Mouse (Mus musculus): Measurements from ENCODE around the gene Cacybp. TPM values are rescaled to one million over a fixed set of nuclear protein-coding genes. Genes with fewer than 3 reads are reported as not detected.

Gene Cacybp
- polyA plus RNA-seq, 1 experiment from 2014 or later, result 212 TPM

GRCm38 (mm10) chr1:160249786-160250185 is 37.1 kb upstream of the Cacybp start:
- no peaks in the 10 kb centered on the region for H3K9me3 ChIP-seq (ENCODE audit: control insufficient read depth, low read length)
- no peak overlapping the region for H3K9ac ChIP-seq (ENCODE audit: low read depth, low read length)
- no peaks in the 10 kb centered on the region; the same call in 1 of the 2 replicates for H3K4me1 ChIP-seq (ENCODE audit: control insufficient read depth, insufficient read depth, low read length)
- H3K4me2 ChIP-seq (ENCODE audit: low read depth, low read length), result no peak overlapping the region
- no peaks in the 10 kb centered on the region for H3K27me3 ChIP-seq (replicated peaks; ENCODE audit: control insufficient read depth, insufficient read depth, low read length)
- 63% methylated on average over 3 of the region's 3 CpGs for WGBS
- H3K4me3 ChIP-seq (ENCODE audit: low read depth, low read length), result no peak overlapping the region
- ATAC-seq (ENCODE audit: low read depth) (peak; percentile 24; the same call in 1 of the 2 replicates), DNase-seq (ENCODE audit: low spot score) (peak; percentile 36)
- peak overlapping the region; percentile 10; the same call in 1 of the 2 replicates for H3K27ac ChIP-seq (replicated peaks; ENCODE audit: low read depth, low read length)
- no peaks in the 10 kb centered on the region for H3K36me3 ChIP-seq (ENCODE audit: control insufficient read depth, insufficient read depth, low read length)

- H3K27ac ChIP-seq (replicated peaks; ENCODE audit: low read depth, low read length), result no peak overlapping the region
- H3K4me1 ChIP-seq (ENCODE audit: control insufficient read depth, insufficient read depth, low read length), result no peaks in the 10 kb centered on the region; the same call in 1 of the 2 replicates
- H3K4me2 ChIP-seq (ENCODE audit: low read depth, low read length), result no peak overlapping the region
- no peak overlapping the region for H3K9ac ChIP-seq (ENCODE audit: low read depth, low read length)
- H3K36me3 ChIP-seq (ENCODE audit: control insufficient read depth, insufficient read depth, low read length), result no peaks in the 10 kb centered on the region
- H3K4me3 ChIP-seq (ENCODE audit: low read depth, low read length), result no peak overlapping the region
- 70% methylated on average over 9 of the region's 9 CpGs for WGBS
- DNase-seq (ENCODE audit: low spot score) (no peak), ATAC-seq (ENCODE audit: low read depth) (no peak)
- H3K27me3 ChIP-seq (replicated peaks; ENCODE audit: control insufficient read depth, insufficient read depth, low read length), result no peaks in the 10 kb centered on the region
- no peaks in the 10 kb centered on the region for H3K9me3 ChIP-seq (ENCODE audit: control insufficient read depth, low read length)
Measured at GRCm38 (mm10) chr1:160247473-160247872, 34.8 kb upstream of the Cacybp start.

GRCm38 (mm10) chr1:160246844-160247243 is 34.2 kb upstream of the Cacybp start:
- no peaks in the 10 kb centered on the region for H3K9me3 ChIP-seq (ENCODE audit: control insufficient read depth, low read length)
- no peaks in the 10 kb centered on the region for H3K27me3 ChIP-seq (replicated peaks; ENCODE audit: control insufficient read depth, insufficient read depth, low read length)
- WGBS, result 62% methylated on average over 4 of the region's 4 CpGs
- H3K9ac ChIP-seq (ENCODE audit: low read depth, low read length), result no peak overlapping the region
- H3K4me2 ChIP-seq (ENCODE audit: low read depth, low read length), result no peak overlapping the region
- DNase-seq (ENCODE audit: low spot score) (no peak), ATAC-seq (ENCODE audit: low read depth) (peak; percentile 76; the same call in 1 of the 2 replicates)
- no peak overlapping the region for H3K27ac ChIP-seq (replicated peaks; ENCODE audit: low read depth, low read length)
- H3K4me1 ChIP-seq (ENCODE audit: control insufficient read depth, insufficient read depth, low read length), result no peaks in the 10 kb centered on the region; the same call in 1 of the 2 replicates
- no peaks in the 10 kb centered on the region for H3K36me3 ChIP-seq (ENCODE audit: control insufficient read depth, insufficient read depth, low read length)
- no peak overlapping the region for H3K4me3 ChIP-seq (ENCODE audit: low read depth, low read length)

DNA sequence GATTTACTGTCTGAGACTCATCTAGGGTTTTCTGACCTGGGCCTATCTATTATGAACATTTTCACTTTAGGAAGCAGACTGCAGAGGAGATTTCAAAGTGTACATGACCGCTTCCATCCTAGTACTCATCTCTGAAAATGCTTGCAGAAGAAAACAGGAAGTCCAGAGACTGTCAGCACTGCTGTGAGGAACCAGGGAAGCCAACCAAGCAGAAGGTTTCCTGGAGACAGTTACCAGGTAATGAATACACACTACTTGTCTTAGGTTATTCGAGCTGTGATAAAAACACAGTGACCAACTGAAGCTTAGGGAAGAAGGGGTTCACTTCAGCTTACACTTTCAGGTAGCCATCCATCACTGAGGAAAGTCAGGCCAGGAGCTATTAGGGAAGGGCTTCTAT is 33.3 kb upstream of the Cacybp start:
- H3K4me1 ChIP-seq (ENCODE audit: control insufficient read depth, insufficient read depth, low read length), result no peaks in the 10 kb centered on the region; the same call in 1 of the 2 replicates
- 72% methylated on average over 2 of the region's 2 CpGs for WGBS
- no peak overlapping the region for H3K27ac ChIP-seq (replicated peaks; ENCODE audit: low read depth, low read length)
- H3K4me2 ChIP-seq (ENCODE audit: low read depth, low read length), result no peak overlapping the region
- H3K36me3 ChIP-seq (ENCODE audit: control insufficient read depth, insufficient read depth, low read length), result no peaks in the 10 kb centered on the region
- no peak overlapping the region for H3K4me3 ChIP-seq (ENCODE audit: low read depth, low read length)
- ATAC-seq (ENCODE audit: low read depth), result no peak
- no peaks in the 10 kb centered on the region for H3K27me3 ChIP-seq (replicated peaks; ENCODE audit: control insufficient read depth, insufficient read depth, low read length)
- no peaks in the 10 kb centered on the region for H3K9me3 ChIP-seq (ENCODE audit: control insufficient read depth, low read length)
- no peak for DNase-seq (ENCODE audit: low spot score)
- H3K9ac ChIP-seq (ENCODE audit: low read depth, low read length), result no peak overlapping the region

- Histone ChIP-seq H3K27ac (replicated peaks; ENCODE audit: low read depth, low read length) (no peak overlapping the region), H3K27me3 (replicated peaks; ENCODE audit: control insufficient read depth, insufficient read depth, low read length) (no peaks in the 10 kb centered on the region), H3K9me3 (ENCODE audit: control insufficient read depth, low read length) (no peaks in the 10 kb centered on the region), H3K4me1 (ENCODE audit: control insufficient read depth, insufficient read depth, low read length) (no peaks in the 10 kb centered on the region), H3K36me3 (ENCODE audit: control insufficient read depth, insufficient read depth, low read length) (no peaks in the 10 kb centered on the region), H3K4me2 (ENCODE audit: low read depth, low read length) (no peak overlapping the region), H3K9ac (ENCODE audit: low read depth, low read length) (no peak overlapping the region), H3K4me3 (ENCODE audit: low read depth, low read length) (no peak overlapping the region)
- 87% methylated on average over 5 of the region's 5 CpGs for WGBS
- DNase-seq (ENCODE audit: low spot score), result no peak
- no peak for ATAC-seq (ENCODE audit: low read depth)
Measured at GRCm38 (mm10) chr1:160244689-160245088, 32.0 kb upstream of the Cacybp start.

DNA sequence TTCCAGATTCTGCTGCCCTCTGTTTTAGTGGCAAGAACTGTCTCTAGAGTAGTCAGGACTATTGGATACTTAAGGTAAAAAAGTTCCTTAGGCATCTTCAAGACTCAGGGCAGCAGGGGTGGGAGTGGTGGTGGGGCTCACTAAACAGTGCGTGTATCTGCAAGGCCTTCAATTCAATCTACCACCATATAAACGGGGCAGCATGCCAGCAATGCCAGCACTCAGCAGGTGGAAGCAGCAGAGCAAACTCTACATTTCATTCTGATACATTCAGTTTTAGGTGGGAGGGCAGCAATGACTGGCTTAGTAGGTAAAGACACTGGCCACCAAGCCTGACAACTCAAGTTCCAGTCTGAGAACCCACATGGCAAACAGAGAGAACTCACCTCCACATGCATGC is 27.4 kb upstream of the Cacybp start:
- H3K27me3 ChIP-seq (replicated peaks; ENCODE audit: control insufficient read depth, insufficient read depth, low read length), result no peaks in the 10 kb centered on the region
- H3K4me2 ChIP-seq (ENCODE audit: low read depth, low read length), result no peak overlapping the region
- 98% methylated on average over 2 of the region's 2 CpGs for WGBS
- H3K9ac ChIP-seq (ENCODE audit: low read depth, low read length), result no peak overlapping the region
- no peak overlapping the region for H3K27ac ChIP-seq (replicated peaks; ENCODE audit: low read depth, low read length)
- H3K4me1 ChIP-seq (ENCODE audit: control insufficient read depth, insufficient read depth, low read length), result no peaks in the 10 kb centered on the region
- DNase-seq (ENCODE audit: low spot score) (no peak), ATAC-seq (ENCODE audit: low read depth) (no peak)
- H3K9me3 ChIP-seq (ENCODE audit: control insufficient read depth, low read length), result no peaks in the 10 kb centered on the region
- no peak overlapping the region for H3K4me3 ChIP-seq (ENCODE audit: low read depth, low read length)
- H3K36me3 ChIP-seq (ENCODE audit: control insufficient read depth, insufficient read depth, low read length), result no peaks in the 10 kb centered on the region

DNA sequence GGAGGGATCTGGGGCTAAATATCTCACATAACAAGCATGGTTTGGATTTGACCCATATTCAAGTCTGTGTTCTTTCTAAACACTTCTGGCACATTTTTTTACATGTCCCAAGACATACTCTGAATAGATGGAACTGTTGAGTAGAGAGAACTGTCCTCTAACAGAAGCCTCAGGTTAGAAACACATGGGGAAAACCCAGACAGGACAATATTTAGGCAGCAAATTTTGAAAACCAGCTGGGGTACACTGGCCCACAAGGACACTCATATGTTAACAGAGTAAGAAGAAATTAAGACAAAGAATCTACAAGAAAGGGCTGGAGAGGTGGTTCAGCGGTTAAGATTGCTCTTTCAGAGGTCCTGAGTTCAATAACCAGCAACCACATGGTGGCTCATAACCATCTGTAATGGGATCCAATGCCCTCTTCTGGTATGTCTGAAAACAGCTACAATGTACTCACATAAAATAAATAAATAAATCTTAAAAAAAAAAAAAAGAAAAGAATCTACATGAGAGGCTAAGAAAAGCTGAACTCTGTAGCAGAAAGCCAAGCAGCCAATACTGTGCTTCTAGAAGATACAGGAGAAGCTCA is 26.3 kb upstream of the Cacybp start:
- no peak for DNase-seq (ENCODE audit: low spot score)
- H3K4me2 ChIP-seq (ENCODE audit: low read depth, low read length), result no peak overlapping the region
- H3K27me3 ChIP-seq (replicated peaks; ENCODE audit: control insufficient read depth, insufficient read depth, low read length), result no peaks in the 10 kb centered on the region
- no peak overlapping the region for H3K9ac ChIP-seq (ENCODE audit: low read depth, low read length)
- no peaks in the 10 kb centered on the region for H3K36me3 ChIP-seq (ENCODE audit: control insufficient read depth, insufficient read depth, low read length)
- 86% methylated on average over 1 of the region's 1 CpGs for WGBS
- no peak for ATAC-seq (ENCODE audit: low read depth)
- no peak overlapping the region for H3K4me3 ChIP-seq (ENCODE audit: low read depth, low read length)
- H3K27ac ChIP-seq (replicated peaks; ENCODE audit: low read depth, low read length), result no peak overlapping the region
- H3K9me3 ChIP-seq (ENCODE audit: control insufficient read depth, low read length), result no peaks in the 10 kb centered on the region
- no peaks in the 10 kb centered on the region for H3K4me1 ChIP-seq (ENCODE audit: control insufficient read depth, insufficient read depth, low read length)

DNA sequence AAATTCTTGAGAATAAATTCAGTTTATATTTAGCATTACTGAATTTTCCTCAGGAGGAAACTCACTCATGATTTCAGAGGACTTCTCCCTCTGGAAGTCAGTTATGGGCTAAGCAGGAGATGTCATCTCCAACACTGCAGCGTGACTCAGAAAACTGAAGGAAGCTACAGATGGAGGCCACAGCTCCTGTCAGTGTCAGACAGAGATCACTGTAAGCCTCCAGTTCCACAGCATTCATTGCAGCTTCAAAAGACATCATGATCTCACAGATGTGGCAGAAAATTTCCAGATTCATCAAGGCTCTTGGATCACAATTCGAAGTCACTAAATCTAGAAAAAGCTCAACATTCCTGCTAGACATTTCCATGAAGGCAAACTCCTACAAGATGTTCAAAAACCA is 25.3 kb upstream of the Cacybp start:
- no peak for ATAC-seq (ENCODE audit: low read depth)
- no peaks in the 10 kb centered on the region for H3K9me3 ChIP-seq (ENCODE audit: control insufficient read depth, low read length)
- no peak overlapping the region for H3K27ac ChIP-seq (replicated peaks; ENCODE audit: low read depth, low read length)
- H3K9ac ChIP-seq (ENCODE audit: low read depth, low read length), result no peak overlapping the region
- H3K4me3 ChIP-seq (ENCODE audit: low read depth, low read length), result no peak overlapping the region
- H3K36me3 ChIP-seq (ENCODE audit: control insufficient read depth, insufficient read depth, low read length), result no peaks in the 10 kb centered on the region
- no peak for DNase-seq (ENCODE audit: low spot score)
- no peak overlapping the region for H3K4me2 ChIP-seq (ENCODE audit: low read depth, low read length)
- no peaks in the 10 kb centered on the region for H3K27me3 ChIP-seq (replicated peaks; ENCODE audit: control insufficient read depth, insufficient read depth, low read length)
- no peaks in the 10 kb centered on the region for H3K4me1 ChIP-seq (ENCODE audit: control insufficient read depth, insufficient read depth, low read length)
- WGBS, result 83% methylated on average over 2 of the region's 2 CpGs

DNA sequence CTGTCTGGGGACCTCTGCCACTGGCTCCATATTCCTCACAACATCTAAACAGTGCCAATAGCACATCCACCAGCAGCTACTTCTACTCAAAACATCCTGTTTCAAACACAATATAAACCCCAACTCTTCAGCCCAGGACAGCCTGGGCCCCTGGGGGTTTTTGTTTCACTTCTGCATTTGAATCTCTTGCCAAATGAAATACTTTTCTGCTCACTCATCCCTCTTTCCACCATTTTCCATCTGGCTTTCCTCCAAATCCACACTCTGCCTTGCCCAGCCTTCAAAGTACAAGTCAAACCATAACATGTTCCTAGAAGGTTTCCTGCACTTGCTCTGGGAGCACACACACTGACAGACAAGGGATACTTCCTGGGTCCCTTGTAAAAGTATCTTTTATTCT is 21.2 kb upstream of the Cacybp start:
- ATAC-seq (ENCODE audit: low read depth) (no peak), DNase-seq (ENCODE audit: low spot score) (peak; percentile 69)
- no peak overlapping the region for H3K4me3 ChIP-seq (ENCODE audit: low read depth, low read length)
- no peaks in the 10 kb centered on the region for H3K27me3 ChIP-seq (replicated peaks; ENCODE audit: control insufficient read depth, insufficient read depth, low read length)
- H3K27ac ChIP-seq (replicated peaks; ENCODE audit: low read depth, low read length), result no peak overlapping the region
- H3K4me2 ChIP-seq (ENCODE audit: low read depth, low read length), result no peak overlapping the region
- H3K9ac ChIP-seq (ENCODE audit: low read depth, low read length), result no peak overlapping the region
- no peaks in the 10 kb centered on the region for H3K4me1 ChIP-seq (ENCODE audit: control insufficient read depth, insufficient read depth, low read length)
- no peaks in the 10 kb centered on the region for H3K36me3 ChIP-seq (ENCODE audit: control insufficient read depth, insufficient read depth, low read length)
- H3K9me3 ChIP-seq (ENCODE audit: control insufficient read depth, low read length), result no peaks in the 10 kb centered on the region
